Mouse (Mus musculus) testis, postnatal 10 days (tissue): Measurements from ENCODE around the gene Rgs13.

ENCODE experiments used
- DNase-seq: peaks from one replicate; pipeline ENCODE4 v3.0.0; 2021; ENCODE audit warnings: low spot score

Rgs13 gene

GRCm38 (mm10) chr1:144177166-144177565 is at the start of gene Rgs13:
Gene Rgs13 (minus strand): TSS chr1:144177372.
- no peak for DNase-seq

DNA sequence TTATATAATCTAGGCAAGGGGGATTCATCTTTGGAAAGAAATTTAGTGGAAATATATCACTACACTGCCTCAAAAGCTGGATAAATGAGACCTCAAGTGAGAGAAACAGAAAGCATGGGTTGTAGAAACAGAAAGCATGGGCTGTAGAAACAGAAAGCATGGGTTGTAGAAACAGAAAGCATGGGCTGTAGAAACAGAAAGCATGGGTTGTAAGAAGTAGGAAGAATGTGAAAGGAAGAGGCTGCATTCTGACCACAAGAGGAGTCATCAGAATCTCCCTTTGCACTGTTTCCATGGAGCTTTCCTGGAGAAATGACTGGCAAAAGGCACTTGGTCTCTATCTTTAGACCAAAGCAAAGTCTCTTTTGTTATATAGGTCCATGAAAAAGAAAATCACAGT is 38.1 kb upstream of the Rgs13 start:
- DNase-seq = no peak

DNA sequence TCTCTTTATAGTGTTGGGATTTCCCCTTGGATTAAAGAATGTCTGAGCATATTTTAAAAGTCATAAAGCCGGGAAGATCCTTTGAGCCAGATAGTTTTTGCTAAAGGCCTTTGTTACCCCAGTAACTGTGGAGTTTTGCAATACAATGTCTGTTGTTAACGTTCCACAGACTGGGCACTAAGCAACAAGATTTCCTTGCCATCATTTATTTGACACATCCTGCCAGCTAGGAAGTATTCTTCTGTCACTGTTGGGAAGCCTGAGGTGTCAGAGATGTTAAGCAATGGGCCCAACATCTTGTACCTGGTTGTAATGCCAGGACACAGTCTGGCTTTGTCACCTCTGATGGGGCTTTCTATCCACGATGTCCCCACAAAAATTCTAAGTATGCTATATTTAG is 33.7 kb upstream of the Rgs13 start:
- no peak for DNase-seq

DNA sequence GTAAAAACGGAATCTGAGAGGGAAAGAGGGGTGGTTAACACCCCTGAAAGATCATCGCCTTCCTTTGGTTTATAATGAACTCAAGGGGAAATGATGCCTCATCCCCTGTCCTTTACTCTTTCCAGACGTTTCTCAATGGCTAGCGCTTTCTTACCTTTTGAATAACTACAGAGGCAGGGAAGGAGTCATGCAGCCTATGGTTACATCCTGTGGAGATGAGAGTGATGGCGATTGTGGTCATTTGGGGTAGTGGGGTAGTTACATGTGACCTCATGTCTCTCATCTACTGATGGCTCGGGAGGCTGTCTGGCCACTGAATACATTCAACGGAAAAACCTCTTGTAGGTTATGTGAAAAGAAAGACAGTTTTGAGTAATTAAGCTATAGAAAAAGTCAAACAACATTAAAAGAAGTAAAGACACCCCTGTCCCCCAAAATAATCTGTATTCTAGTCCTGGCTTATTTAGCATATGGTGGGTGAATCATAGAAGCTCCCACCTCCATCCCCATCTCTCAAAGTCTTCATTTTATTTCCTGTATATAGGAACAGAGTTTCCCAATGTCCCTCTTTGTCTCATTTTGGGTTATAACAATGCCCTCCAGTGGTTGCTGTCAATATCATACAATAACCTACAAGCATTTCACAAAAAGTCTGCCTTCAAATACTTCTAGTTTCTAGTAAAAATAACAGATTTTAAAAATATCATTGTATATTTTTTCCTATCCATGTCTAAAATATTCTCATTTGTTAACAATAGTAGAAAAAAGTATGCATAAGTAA is 29.3 kb upstream of the Rgs13 start:
- DNase-seq = no peak

GRCm38 (mm10) chr1:144204766-144205165 is 27.6 kb upstream of the Rgs13 start:
- no peak for DNase-seq

DNA sequence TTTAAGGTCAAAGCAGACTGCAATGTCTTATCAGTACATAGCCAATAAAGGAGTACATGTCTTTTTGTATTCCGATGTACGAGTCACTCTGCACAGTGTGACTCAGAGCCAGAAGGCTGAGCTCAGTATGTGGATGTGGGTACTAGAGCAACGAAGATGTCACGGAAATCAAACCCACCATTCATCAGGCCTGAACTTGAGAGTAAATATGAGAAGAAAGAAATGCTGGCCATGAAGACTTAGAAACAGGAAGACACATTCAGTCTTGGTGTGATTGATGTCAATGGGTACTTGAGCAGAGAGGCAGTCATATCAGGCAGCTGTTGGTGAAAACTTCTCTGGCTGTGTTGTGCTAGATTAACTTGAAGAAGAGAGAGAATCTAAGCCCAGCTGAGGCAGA is 25.8 kb upstream of the Rgs13 start:
- DNase-seq = no peak

DNA sequence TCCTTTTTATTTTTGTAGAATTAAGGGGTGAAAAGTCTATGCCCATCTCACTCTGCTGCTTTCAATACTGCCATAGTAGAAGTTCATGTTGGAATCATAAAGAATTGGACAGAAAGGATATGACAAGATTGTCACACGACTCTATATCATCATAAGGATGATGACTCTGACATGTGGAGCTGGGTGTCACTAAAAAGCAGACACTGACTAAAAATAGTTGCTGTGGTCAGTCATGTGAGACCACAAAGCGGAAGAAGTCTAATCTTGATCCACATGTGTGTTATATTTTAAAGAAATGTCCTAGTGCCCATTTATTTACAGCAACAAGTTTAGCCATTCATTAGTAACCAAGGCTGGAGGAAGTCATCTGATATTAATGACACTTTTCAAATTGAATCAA is 23.3 kb upstream of the Rgs13 start:
- DNase-seq = no peak

GRCm38 (mm10) chr1:144199538-144199937 is 22.4 kb upstream of the Rgs13 start:
- no peak for DNase-seq

DNA sequence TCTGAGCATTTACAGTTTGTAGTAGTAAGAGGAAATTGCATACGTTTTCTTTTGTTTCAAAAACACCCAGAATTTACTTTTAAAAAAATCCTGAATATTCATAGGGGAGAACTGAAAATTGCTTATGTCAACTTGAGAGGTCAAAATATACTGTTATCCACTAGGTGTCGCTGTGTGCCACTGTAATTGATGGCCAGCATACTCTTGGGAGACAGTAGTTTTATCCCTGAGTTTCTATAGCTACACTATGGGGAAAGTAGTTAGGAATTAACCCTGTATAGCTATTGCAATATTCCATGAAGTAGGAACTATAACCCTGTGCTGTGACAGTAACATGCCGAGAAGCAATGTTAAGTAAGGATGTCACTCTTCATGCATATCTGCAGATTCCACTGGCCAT is 20.5 kb upstream of the Rgs13 start:
- peak; percentile 56 for DNase-seq

DNA sequence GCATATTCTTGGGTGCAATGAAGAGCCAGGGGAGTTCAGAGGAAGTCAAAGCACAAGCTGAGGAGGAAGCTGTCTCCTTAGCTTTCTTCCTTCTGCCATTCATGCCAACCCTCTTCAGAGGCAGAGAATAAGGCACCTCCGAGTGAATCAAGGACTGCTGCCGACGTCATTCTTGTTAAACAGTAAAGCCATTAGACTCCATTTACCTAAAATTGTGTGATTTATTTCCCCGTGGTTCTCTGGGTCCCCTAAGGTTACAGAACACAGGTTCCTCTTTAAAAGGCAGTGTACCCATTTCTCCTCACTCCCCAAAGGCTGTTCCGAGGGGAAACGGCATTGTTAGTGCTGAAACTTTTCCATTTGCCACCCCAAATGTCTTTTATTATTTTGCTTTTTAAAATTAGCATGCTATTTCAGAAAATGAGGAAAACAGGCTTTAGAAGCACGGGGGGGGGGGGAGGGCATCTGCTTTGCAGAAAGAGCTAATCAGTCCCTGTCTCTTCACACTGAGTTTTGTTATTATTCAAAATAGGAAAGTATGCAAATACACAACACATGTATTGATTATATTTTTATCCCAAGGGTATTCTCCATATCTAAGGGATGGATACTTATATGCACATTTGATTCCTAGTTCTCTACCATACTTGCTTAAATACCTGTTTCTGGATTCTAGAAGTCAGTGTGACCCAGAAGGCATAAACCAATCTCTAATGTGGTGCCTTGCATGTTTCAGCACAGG is 9.7 kb upstream of the Rgs13 start:
- no peak for DNase-seq

GRCm38 (mm10) chr1:144184955-144185715 is 8.0 kb upstream of the Rgs13 start:
- DNase-seq = no peak

- DNase-seq = no peak
Measured at GRCm38 (mm10) chr1:144183622-144184021, 6.5 kb upstream of the Rgs13 start.

DNA sequence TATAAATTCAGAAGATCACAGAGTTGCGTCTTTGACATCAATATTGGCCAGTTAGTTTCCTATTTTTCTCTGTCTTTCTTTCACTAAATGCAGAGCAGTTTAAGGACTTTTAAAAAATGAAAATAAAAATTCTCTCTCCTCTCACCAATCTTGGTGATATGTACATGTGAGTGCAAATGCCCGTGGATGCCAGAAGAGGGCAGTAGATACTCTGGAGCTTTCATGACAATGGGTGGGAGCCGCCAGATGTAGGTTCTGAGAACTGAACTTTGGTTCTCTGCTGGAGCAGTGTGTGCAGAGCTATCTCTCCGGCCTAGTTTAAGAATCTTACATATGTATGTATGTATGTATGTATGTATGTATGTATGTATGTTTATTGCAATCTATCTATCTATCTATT is 2.4 kb upstream of the Rgs13 start:
- no peak for DNase-seq

GRCm38 (mm10) chr1:144178281-144178957 is 1.2 kb upstream of the Rgs13 start:
- no peak for DNase-seq

GRCm38 (mm10) chr1:144177620-144178019 is 448 bp upstream of the Rgs13 start:
- no peak for DNase-seq

GRCm38 (mm10) chr1:144174760-144175159 is 2.4 kb downstream of the Rgs13 start:
- no peak for DNase-seq

DNA sequence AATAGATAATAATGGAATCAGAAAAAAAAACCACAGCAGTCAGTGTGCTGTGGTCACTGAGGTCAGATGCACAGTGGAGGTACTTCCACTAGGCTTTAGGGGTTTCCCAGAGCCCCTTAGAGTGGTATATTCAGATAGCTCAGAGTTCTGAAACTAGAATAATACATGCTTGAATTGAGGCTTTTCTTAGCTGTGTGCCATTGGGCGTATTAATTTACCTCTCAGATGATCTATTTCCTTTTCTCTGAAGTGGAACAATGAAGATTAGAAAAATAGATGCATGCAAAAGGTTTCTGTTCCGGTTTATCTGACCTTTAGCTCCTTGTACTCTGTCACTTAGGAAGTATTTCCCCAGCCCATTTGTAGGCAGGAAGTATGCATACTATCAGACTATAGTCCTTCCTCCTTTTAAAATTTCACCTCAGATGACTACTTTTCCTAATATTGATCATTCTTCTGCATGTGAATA is 3.6 kb downstream of the Rgs13 start:
- no peak for DNase-seq

- DNase-seq = no peak
Measured at GRCm38 (mm10) chr1:144168921-144169320, 8.3 kb downstream of the Rgs13 start.

DNA sequence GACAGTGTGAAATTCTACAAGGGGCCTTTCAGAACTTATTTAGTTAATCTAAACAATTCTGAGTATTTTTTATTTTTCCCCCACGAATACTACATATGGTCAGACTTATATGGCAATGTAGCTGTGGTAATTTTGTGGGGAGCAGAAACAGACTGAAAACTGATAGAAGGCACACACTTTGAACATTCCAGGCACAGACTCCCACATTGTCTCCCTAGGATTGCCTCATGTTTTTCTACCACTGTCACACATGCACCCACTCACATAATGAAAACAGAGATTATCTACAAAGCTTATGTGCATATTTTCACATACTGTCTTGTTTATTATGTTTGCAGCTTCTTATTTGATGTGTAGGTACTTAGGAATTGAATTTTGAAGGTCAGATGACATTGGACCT is 9.4 kb downstream of the Rgs13 start:
- no peak for DNase-seq

GRCm38 (mm10) chr1:144166897-144167296 is 10.3 kb downstream of the Rgs13 start:
- DNase-seq = no peak

DNA sequence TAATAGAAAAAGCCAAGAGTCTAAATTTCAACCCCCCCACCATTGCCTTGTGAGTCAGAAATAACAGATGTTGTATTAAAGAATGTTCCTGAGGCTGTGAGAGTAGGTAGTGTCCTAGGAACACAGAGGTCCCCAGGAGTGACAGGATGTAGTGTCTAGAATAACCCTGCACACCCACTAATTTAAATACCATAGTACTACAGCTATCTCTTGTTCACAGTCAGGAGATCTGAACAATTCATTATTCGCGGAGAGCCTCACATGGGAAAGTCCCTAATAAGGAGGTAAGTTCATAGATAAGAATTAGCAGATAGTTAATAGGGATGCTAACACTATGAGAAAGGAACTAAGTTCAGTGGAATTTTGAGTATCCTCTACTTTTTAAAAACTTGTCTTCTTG is 10.9 kb downstream of the Rgs13 start:
- no peak for DNase-seq

DNA sequence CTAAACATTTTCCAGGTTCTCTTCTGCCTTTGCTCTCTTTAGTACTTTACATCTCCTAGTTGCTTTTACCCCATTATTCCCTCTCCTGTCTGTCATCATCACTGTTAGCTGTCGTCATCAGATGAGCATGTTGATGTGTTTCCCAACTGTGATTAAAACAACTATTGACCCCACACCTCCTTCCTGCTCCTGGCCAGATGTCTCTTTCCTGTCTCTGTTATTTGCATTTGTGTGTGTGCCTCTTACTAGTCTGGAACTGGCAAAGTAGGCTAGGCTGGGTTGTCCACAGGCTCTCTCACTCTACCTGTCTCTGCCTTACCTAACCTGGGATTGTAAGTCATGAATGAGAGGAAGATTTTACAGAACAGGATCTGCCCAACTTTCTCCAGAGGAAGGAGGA is 24.6 kb downstream of the Rgs13 start:
- no peak for DNase-seq
